Mouse (Mus musculus) kidney, embryonic 14.5 days (tissue): Measurements from ENCODE around the gene Atxn7. TPM values are rescaled to one million over a fixed set of nuclear protein-coding genes. Genes with fewer than 3 reads are reported as not detected.
"Not testable (repeated sequence)": the region's sequence is repeated elsewhere in the genome, so short reads cannot be mapped to it uniquely, and the experiment has no call there.

Experiments used
- ATAC-seq: fragments of 200-750 bp; cut with Nextera tagmentation; 2 replicates; pipeline ENCODE4 v1.8.0; 2017; ENCODE audit warnings: moderate number of reproducible peaks, mild to moderate bottlenecking, moderate TSS enrichment, moderate library complexity; ENCODE audit not compliant: low FRiP score, low TSS enrichment
- H3K27ac ChIP-seq: fragments of 300-500 bp; sonication (generic); 2 replicates; pipeline ENCODE4 v1.5.1; 2014; ENCODE audit warnings: low read depth, mild to moderate bottlenecking, low read length, moderate library complexity, mixed read lengths
- H3K27me3 ChIP-seq: fragments of 300-500 bp; sonication (generic); 2 replicates; pipeline ENCODE4 v1.6.1; 2014; ENCODE audit warnings: mild to moderate bottlenecking, low read length; ENCODE audit not compliant: control insufficient read depth, insufficient read depth
- H3K36me3 ChIP-seq: fragments of 300-500 bp; sonication (generic); 2 replicates; pipeline ENCODE4 v1.6.1; 2014; ENCODE audit warnings: low read length, mixed read lengths; ENCODE audit not compliant: control insufficient read depth, insufficient read depth
- H3K4me1 ChIP-seq: fragments of 300-500 bp; sonication (generic); 2 replicates; pipeline ENCODE4 v1.6.1; 2014; ENCODE audit warnings: low read length, mixed read lengths; ENCODE audit not compliant: control insufficient read depth, insufficient read depth
- H3K4me2 ChIP-seq: fragments of 300-500 bp; sonication (generic); replicated peaks from 2 replicates; pipeline ENCODE4 v1.6.1; 2014; ENCODE audit warnings: low read depth, mild to moderate bottlenecking, low read length
- H3K4me3 ChIP-seq: fragments of 300-500 bp; sonication (generic); 2 replicates; pipeline ENCODE4 v1.5.1; 2014; ENCODE audit warnings: mild to moderate bottlenecking, low read length
- H3K9ac ChIP-seq: fragments of 300-500 bp; sonication (generic); 2 replicates; pipeline ENCODE4 v1.6.1; 2014; ENCODE audit warnings: low read depth, mild to moderate bottlenecking, low read length, moderate library complexity
- H3K9me3 ChIP-seq: fragments of 300-500 bp; sonication (generic); 2 replicates; pipeline ENCODE4 v1.6.1; 2016; ENCODE audit warnings: low read length; ENCODE audit not compliant: control insufficient read depth
- WGBS: fragments of 180-500 bp; shearing (Covaris S2); extraction: QIAGEN DNeasy Blood & Tissue Kit; methylation state at CpG from one replicate; pipeline ENCODE4 v1.1.7; 2014; 5-methylcytosine and 5-hydroxymethylcytosine counted together
- polyA plus RNA-seq: library from polyadenylated mRNA; unstranded; fragments of >200 nt; fragmentation: Nextera tagmentation; extraction: Ambion mirVana; gene quantifications from 2 replicates; pipeline ENCODE4 v1.2.1, GENCODE M21; 2014

Atxn7 gene
- polyA plus RNA-seq, 1 experiment from 2014 or later = 7.1 TPM

DNA sequence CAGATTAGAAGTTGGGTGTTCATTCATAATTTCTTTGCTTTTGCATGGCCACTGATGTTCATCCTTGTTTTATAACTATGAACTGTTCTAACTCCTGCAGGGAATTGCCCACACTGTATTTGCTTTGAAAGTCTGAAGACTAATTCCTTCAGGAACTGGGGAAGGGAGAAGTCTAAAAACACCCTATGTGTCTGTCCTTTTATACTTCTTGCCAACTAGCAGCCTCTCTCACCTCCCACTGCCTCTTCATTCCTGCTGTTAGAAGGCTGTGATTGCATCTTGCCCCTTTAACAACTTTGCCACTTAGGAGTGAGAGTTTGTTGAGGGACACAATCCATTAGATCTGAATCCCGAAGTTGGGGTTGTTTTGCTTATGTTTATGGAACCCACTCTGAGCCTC, 71.6 kb downstream of the Atxn7 start:
- no peak for ATAC-seq
- 52% methylated on average over 1 of the region's 1 CpGs for WGBS

DNA sequence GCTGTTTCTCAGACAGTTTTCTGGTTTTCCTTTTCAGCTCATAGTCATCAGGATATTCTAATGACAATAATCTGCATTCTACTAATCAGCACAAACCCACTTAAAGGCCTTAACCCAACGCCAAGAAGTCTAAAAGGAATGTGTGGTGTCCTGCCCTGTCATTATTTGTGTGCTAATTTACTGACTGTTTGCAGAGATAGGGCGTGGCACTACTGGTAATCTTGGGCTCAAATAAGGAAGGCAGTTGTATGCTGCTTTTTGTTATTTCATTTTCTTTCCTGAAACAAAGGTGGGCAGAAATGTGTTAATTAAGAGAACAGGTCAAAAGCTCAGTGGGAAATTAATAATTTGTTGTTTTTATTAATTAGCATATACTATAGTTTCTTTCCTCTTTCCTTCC, 75.1 kb downstream of the Atxn7 start:
- Histone ChIP-seq H3K9ac (no peak overlapping the region), H3K4me2 (no peak overlapping the region), H3K36me3 (no peaks in the 10 kb centered on the region; the same call in 1 of the 2 replicates), H3K27ac (no peak overlapping the region), H3K27me3 (no peaks in the 10 kb centered on the region), H3K4me1 (no peaks in the 10 kb centered on the region), H3K9me3 (no peaks in the 10 kb centered on the region), H3K4me3 (no peak overlapping the region)
- no peak for ATAC-seq
- 70% methylated on average over 2 of the region's 2 CpGs for WGBS

More for the DNA sequence above, 71.6 kb downstream of the Atxn7 start:
- Histone ChIP-seq H3K27me3 (no peaks in the 10 kb centered on the region), H3K9ac (no peak overlapping the region), H3K4me3 (no peak overlapping the region), H3K4me1 (no peaks in the 10 kb centered on the region), H3K36me3 (no peaks in the 10 kb centered on the region; the same call in 1 of the 2 replicates), H3K27ac (no peak overlapping the region), H3K4me2 (no peak overlapping the region), H3K9me3 (no peaks in the 10 kb centered on the region)

DNA sequence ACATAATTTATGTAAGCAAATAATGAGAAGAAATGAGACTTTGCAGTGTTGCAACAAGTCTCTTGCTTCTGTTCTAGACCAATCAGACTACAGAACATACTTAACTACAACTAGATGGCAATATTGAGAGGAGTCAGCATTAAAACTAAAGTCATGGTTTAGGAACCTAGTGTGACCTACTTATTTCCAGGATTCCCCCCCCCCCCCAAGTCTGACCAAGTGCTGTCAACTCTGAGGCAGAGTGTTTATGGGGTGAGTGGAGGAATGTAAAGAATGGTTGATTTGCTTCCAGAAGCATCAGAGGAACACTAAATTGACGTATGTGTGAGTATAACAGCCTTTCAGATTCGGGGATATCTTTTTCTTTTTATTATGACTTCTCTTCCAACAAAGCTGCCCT, 77.0 kb downstream of the Atxn7 start:
- H3K27ac ChIP-seq = no peak overlapping the region
- H3K4me1 ChIP-seq = no peaks in the 10 kb centered on the region
- H3K27me3 ChIP-seq = no peaks in the 10 kb centered on the region
- H3K9me3 ChIP-seq = no peaks in the 10 kb centered on the region
- ATAC-seq = no peak
- H3K9ac ChIP-seq = no peak overlapping the region
- WGBS = 75% methylated on average over 2 of the region's 2 CpGs
- H3K4me3 ChIP-seq = no peak overlapping the region
- H3K4me2 ChIP-seq = no peak overlapping the region
- H3K36me3 ChIP-seq = no peaks in the 10 kb centered on the region; the same call in 1 of the 2 replicates

DNA sequence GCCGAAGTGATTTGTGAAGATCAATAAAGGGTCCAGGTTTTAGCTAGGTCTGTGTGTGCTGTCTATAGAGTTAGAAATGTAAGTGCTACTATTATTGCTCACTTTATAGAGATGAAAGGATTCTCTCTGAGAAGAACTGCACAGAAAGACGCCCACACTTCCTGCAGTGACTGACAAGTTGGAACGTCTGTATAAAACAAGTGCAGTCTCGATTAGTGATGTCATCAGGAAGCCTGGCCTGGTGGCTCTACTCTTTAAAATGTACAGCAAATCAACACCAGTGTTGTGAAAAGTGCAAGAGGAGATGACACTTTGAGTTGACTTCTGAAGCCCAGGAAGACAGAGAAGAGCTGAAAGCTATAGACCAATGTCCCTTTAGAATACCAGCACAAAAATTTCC, 81.1 kb downstream of the Atxn7 start:
- Histone ChIP-seq H3K9me3 (peaks cover 6% of the 10 kb centered on the region; the same call in 1 of the 2 replicates), H3K4me3 (no peak overlapping the region), H3K27me3 (no peaks in the 10 kb centered on the region), H3K27ac (no peak overlapping the region), H3K36me3 (no peaks in the 10 kb centered on the region), H3K4me1 (no peaks in the 10 kb centered on the region), H3K4me2 (no peak overlapping the region), H3K9ac (no peak overlapping the region)
- WGBS = 79% methylated on average over 4 of the region's 4 CpGs
- no peak for ATAC-seq

DNA sequence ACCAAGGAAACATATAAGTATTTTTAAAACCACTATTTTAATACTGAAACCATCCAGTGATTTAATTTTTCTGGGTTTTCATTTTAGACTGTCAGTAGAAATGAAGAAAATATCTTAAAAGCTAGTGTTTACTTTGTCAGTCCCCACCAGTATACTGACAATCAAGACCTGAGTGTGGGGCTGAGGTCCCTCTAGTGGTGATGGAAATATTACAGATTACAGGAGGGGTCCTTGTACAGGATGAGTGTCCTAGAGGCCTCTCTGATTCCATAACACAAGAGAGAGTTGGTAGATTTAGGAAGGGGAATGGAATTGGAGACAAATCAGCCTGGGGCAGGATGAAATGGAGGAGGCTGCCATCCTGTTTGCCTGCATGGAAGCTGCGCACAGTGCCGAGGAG, 93.1 kb downstream of the Atxn7 start:
- Histone ChIP-seq H3K36me3 (peaks cover 19% of the 10 kb centered on the region), H3K9ac (no peak overlapping the region), H3K9me3 (no peaks in the 10 kb centered on the region), H3K4me1 (no peaks in the 10 kb centered on the region), H3K27me3 (no peaks in the 10 kb centered on the region), H3K27ac (no peak overlapping the region), H3K4me2 (no peak overlapping the region), H3K4me3 (no peak overlapping the region)
- 97% methylated on average over 2 of the region's 2 CpGs for WGBS
- ATAC-seq = no peak

DNA sequence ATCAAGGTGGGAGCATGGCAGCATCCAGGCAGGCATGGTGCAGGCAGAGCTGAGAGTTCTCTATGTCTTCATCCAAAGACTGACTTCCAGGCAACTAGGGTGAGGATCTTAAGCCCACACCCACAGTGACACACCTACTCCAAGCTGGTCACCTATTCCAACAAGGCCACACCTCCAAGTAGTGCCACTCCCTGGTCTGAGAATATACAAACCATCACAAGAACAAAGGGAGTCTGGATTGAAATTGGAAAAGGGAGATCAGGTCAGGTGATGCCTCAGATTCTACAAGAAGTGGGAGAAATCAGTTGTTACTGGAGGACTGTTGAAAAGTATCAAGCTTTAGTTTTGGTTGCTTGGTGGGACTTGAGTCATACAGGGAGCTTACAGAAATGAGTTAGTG, 98.4 kb downstream of the Atxn7 start:
- H3K27ac ChIP-seq, H3K4me1 ChIP-seq, H3K4me2 ChIP-seq, H3K9ac ChIP-seq, H3K4me3 ChIP-seq, H3K27me3 ChIP-seq, ATAC-seq, H3K9me3 ChIP-seq: not testable (repeated sequence)
- H3K36me3 ChIP-seq = peaks cover 13% of the 10 kb centered on the region; the same call in 1 of the 2 replicates

DNA sequence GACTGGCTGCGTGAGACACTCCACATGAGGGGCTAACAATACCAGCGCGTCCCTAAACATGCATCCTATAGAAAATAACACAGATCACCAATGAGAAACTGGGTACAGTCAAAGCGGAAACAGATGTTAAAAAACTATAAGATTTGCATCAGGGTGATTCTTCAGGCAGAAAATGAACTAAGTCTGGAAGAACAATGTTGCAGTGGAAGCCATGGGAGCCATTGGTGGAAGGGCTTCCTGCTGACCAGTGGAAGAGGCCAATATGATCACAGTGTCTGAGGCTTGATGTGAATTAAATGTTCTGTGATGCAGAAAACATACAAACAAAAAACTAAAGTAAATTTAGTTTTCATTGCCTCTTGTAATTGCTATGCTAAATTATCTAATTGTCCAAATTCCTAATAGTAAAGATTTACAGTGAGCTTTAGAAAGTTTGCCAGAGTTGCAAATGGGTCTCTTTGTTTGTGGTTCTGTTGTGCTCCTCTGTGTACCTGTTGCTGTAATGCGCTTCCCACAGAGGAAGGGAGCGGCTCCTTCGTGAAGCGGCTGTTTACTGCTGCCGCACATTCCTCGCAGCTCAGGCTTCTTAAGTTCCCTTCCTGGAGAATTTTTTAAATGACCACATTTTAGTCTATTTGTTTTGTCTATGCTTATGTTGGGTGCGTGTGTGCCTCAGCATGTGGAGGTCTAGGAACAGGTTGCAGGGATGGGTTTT, 101.4 kb downstream of the Atxn7 start:
- no peaks in the 10 kb centered on the region for H3K9me3 ChIP-seq
- H3K4me2 ChIP-seq = no peak overlapping the region
- 0 out of 2 replicates have a peak, but pooled peaks cover 5% of the 10 kb centered on the region for H3K4me1 ChIP-seq
- H3K27me3 ChIP-seq = no peaks in the 10 kb centered on the region
- H3K36me3 ChIP-seq = peaks cover 5% of the 10 kb centered on the region; the same call in 1 of the 2 replicates
- H3K9ac ChIP-seq = no peak overlapping the region
- 84% methylated on average over 11 of the region's 11 CpGs for WGBS
- H3K27ac ChIP-seq = no peak overlapping the region
- ATAC-seq = no peak
- H3K4me3 ChIP-seq = no peak overlapping the region

DNA sequence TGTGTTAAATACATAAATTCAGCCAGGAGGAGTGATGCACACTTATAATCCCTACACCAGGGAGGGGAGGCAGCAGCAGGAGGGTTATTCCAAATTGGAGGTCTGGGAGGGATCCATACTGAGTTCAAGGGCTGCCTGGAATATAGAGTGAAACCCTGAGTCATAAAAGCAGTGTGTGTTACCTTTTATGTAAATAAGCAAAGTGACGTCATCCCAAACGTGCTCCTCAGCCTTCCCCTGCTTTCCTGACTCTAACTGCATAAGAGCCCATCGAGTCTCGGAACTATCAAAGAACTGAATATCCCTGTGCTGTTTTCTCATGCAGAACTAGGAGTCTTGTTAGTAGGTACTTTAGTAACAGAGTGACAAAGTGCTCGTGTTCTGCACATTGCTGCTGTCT, 102.1 kb downstream of the Atxn7 start:
- Histone ChIP-seq H3K36me3 (peaks cover 3% of the 10 kb centered on the region; the same call in 1 of the 2 replicates), H3K4me2 (no peak overlapping the region), H3K9me3 (no peaks in the 10 kb centered on the region), H3K4me3 (no peak overlapping the region), H3K4me1 (0 out of 2 replicates have a peak, but pooled peaks cover 10% of the 10 kb centered on the region), H3K27me3 (no peaks in the 10 kb centered on the region), H3K9ac (no peak overlapping the region), H3K27ac (no peak overlapping the region)
- ATAC-seq = no peak
- WGBS = 65% methylated on average over 5 of the region's 5 CpGs

DNA sequence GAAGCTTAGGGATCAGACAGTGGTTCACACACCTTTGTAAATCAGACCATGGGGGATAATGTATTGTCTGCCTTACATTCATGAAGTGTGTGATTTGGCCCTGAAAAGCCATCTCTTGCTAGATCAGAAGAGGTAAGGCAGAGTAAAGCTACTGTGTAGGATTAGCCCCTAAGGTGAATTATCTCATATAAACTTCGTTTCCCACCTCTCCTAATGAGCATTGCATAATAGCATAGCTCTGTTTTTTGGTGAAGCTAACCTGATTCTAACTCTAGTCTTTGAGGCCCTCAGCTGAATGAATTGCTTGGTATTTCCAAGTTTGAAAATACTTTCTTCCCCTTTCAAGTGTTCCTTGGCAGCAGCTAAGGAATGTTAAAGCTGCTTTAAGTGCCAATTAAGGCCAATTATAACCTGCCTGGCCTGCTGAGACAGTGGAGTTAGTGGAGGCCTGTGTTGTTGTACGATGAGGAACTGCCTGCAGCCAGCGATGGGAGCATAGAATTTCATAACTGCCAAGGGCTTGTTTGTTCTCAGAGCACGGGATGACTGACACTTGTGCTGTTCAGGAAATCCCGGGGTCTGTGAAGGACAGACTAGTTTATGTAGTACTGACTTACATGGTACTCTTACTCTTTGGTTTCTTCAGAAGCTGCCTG, 103.4 kb downstream of the Atxn7 start:
- 0 out of 2 replicates have a peak, but pooled peaks cover 10% of the 10 kb centered on the region for H3K4me1 ChIP-seq
- WGBS = 41% methylated on average over 5 of the region's 5 CpGs
- H3K27me3 ChIP-seq = no peaks in the 10 kb centered on the region
- no peaks in the 10 kb centered on the region for H3K9me3 ChIP-seq
- ATAC-seq = no peak
- H3K9ac ChIP-seq = no peak overlapping the region
- H3K27ac ChIP-seq = no peak overlapping the region
- no peaks in the 10 kb centered on the region for H3K36me3 ChIP-seq
- H3K4me3 ChIP-seq = no peak overlapping the region
- H3K4me2 ChIP-seq = no peak overlapping the region
